Mouse (Mus musculus) ES-E14 (cell line): ENCODE measurements around the gene Prep. TPM values are rescaled to one million over a fixed set of nuclear protein-coding genes. Genes with fewer than 3 reads are reported as not detected.

Source experiments
- DNase-seq: peaks from one replicate; pipeline ENCODE4 v3.0.0-alpha.2; 2013; ENCODE audit warnings: low read depth, low spot score
- H3K27ac ChIP-seq: 2 replicates; pipeline ENCODE4 v1.5.1; 2012; ENCODE audit warnings: low read depth, mild to moderate bottlenecking, low read length, moderate library complexity, mixed read lengths; ENCODE audit not compliant: poor library complexity, insufficient read depth, severe bottlenecking
- H3K36me3 ChIP-seq: 2 replicates; pipeline ENCODE4 v1.6.1; 2012; ENCODE audit warnings: mild to moderate bottlenecking, low read length, moderate library complexity, mixed read lengths; ENCODE audit not compliant: control insufficient read depth, poor library complexity, insufficient read depth, severe bottlenecking
- H3K4me1 ChIP-seq, 2 experiments: fragments of 150-350 bp in 1 of 2; sonication (generic) in 1 of 2; 2 replicates each; pipeline ENCODE4 v1.6.1; 2012; ENCODE audit warnings: low read length in 2 of 2, mild to moderate bottlenecking in 1 of 2, mixed read lengths in 1 of 2; ENCODE audit not compliant: control insufficient read depth in 2 of 2, insufficient read depth in 2 of 2, poor library complexity in 1 of 2
- H3K4me3 ChIP-seq, 2 experiments: fragments of 150-350 bp in 1 of 2; sonication (generic) in 1 of 2; 2 replicates each; pipeline ENCODE4 v1.5.1; 2012; ENCODE audit warnings: low read length in 2 of 2, low read depth in 1 of 2, mild to moderate bottlenecking in 1 of 2, mixed read lengths in 1 of 2; ENCODE audit not compliant: insufficient read depth in 1 of 2, poor library complexity in 1 of 2, severe bottlenecking in 1 of 2
- H3K9ac ChIP-seq: 2 replicates; pipeline ENCODE4 v1.6.1; 2012; ENCODE audit warnings: low read depth, mild to moderate bottlenecking, low read length, mixed read lengths; ENCODE audit not compliant: poor library complexity, insufficient read depth, severe bottlenecking
- H3K9me3 ChIP-seq: fragments of 150-350 bp; sonication (generic); 2 replicates; pipeline ENCODE4 v1.6.1; 2012; ENCODE audit warnings: low read depth, mild to moderate bottlenecking, low read length; ENCODE audit not compliant: control insufficient read depth, insufficient read depth
- CHD2 ChIP-seq: IDR thresholded peaks from 2 replicates; pipeline ENCODE4 v1.6.1; 2014; ENCODE audit warnings: mild to moderate bottlenecking, low read depth, low read length, inconsistent platforms
- HCFC1 ChIP-seq: IDR thresholded peaks from 2 replicates; pipeline ENCODE4 v1.6.1; 2012; ENCODE audit warnings: low read length, inconsistent platforms, borderline replicate concordance; ENCODE audit not compliant: insufficient read depth
- MAFK ChIP-seq: IDR thresholded peaks from 2 replicates; pipeline ENCODE4 v1.6.1; 2014; ENCODE audit warnings: mild to moderate bottlenecking, low read depth, low read length, inconsistent platforms; ENCODE audit not compliant: insufficient read depth
- ZC3H11A ChIP-seq: IDR thresholded peaks from 2 replicates; pipeline ENCODE4 v1.6.1; 2012; ENCODE audit warnings: low read depth, mild to moderate bottlenecking, inconsistent platforms, low read length, borderline replicate concordance
- ZNF384 ChIP-seq: IDR thresholded peaks from 2 replicates; pipeline ENCODE4 v1.6.1; 2012; ENCODE audit warnings: low read depth, low read length, inconsistent platforms
- in situ Hi-C, 2 experiments: fragments of 600-800 bp; cut with MboI; formaldehyde crosslinking; loops; one replicate each; pipeline ENCODE4 v1.15.1; 2025; ENCODE audit warnings: low sequenced_read_pairs in 2 of 2, inconsistent platforms in 1 of 2; ENCODE audit not compliant: unreplicated experiment in 2 of 2
- total RNA-seq: library from RNA; depleted of rRNA; stranded (reverse); fragments of 300-350 nt; gene quantifications from 2 replicates; pipeline ENCODE4 v1.2.3, GENCODE M21; 2012

The Prep gene
- total RNA-seq, 1 experiment: 12.9 TPM

DNA sequence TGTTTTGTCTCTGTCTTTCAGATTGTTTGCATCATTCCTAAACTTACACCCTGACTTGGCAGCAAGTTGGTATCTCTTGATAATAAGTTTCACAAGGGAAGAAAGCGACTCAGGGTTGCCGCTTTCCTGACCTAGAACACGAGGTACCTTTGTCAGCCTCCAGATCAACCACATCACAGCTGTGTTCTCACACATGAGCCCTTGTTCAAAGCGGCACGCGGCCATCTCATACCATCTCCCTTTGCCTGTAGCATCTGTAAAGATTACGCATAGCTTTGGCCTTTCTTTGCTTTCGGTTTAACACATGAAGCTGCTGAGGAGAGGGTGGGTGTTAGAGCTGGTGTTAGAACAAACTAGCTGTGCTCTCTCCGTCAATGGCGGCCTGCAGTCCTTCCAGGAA, 46.7 kb upstream of the Prep start:
- no peak overlapping the region for H3K9ac ChIP-seq
- H3K27ac ChIP-seq: no peak overlapping the region
- in situ Hi-C loops: loop anchor here in 1 of 2 experiments (25.0 kb wide), 1 partner anchor 683 kb away; no protein-coding TSS in a partner anchor
- H3K9me3 ChIP-seq: no peaks in the 10 kb centered on the region
- H3K36me3 ChIP-seq: no peaks in the 10 kb centered on the region
- H3K4me3 ChIP-seq: no peak overlapping the region
- TF ChIP-seq CHD2: no peak
- TF ChIP-seq ZC3H11A: no peak
- TF ChIP-seq MAFK: no peak
- no peak for TF ChIP-seq ZNF384
- TF ChIP-seq HCFC1: no peak
- H3K4me1 ChIP-seq: no peaks in the 10 kb centered on the region
- no peak for DNase-seq

DNA sequence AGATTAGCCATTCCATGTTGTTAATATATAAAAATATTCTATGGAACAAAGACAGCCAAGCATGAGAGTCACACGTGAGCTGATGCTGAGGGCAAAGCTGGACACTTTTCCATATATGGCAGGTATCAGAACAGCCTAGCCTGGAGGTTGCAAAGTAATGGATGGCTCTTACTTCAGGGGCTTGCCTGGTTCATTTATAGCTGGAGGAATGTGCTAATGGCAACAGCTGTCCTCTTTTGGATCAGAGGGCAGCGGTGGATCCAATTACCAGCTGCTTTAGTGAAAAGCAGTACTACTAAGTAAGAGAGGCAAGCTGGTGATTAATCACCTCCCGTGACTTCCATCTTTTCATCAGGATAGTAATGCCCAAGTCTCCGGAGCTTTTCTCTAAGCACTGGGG, 41.8 kb upstream of the Prep start:
- Histone ChIP-seq H3K27ac (no peak overlapping the region), H3K4me1 (no peaks in the 10 kb centered on the region), H3K9me3 (no peaks in the 10 kb centered on the region), H3K36me3 (no peaks in the 10 kb centered on the region), H3K4me3 (no peak overlapping the region), H3K9ac (no peak overlapping the region)
- TF ChIP-seq MAFK (no peak), CHD2 (no peak)
- in situ Hi-C loops: no loop called here
- no peak for DNase-seq

- H3K4me1 ChIP-seq: no peaks in the 10 kb centered on the region
- no peak for TF ChIP-seq ZC3H11A
- in situ Hi-C loops: no loop called here
- no peak for DNase-seq
- no peaks in the 10 kb centered on the region for H3K36me3 ChIP-seq
- no peaks in the 10 kb centered on the region for H3K9me3 ChIP-seq
- H3K9ac ChIP-seq: no peak overlapping the region
- no peak overlapping the region for H3K4me3 ChIP-seq
- H3K27ac ChIP-seq: no peak overlapping the region
Measured at GRCm38 (mm10) chr10:45026935-45027334, 40.1 kb upstream of the Prep start.

DNA sequence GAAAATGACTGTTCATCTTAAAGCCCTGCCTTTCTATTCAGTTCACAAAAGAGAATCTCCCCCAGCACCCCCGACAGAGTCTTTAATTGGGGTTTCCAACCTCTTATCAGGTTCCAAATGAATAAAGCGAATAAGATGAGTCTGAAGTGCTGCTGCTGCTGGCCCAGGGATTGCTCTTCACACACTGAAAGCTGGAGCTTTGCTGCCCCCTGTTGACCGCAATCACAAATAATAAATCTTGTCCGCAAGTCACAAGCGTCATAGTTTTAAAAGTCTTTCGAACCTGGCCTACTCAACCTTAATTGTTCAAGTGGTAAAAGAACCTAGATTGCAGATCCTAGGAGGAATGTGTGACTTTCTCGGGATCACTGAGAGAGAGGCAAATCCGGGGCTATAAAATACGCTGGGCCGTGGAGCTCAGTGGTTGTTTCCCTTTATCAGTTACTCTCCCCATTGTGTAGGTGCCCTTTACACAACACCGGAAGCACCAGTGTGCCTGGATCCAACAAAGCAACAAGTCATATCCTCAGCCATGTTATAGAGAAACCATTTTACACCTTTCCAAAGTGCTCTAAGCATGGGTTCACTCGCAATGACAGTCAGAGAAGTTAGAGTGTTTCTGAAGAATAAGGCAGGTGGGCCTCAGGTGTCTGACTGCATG, 21.6 kb upstream of the Prep start:
- no peak overlapping the region for H3K27ac ChIP-seq
- in situ Hi-C loops: no loop called here
- peaks cover 4% of the 10 kb centered on the region in 2 experiments; a peak in 1 of 4 replicates for H3K4me1 ChIP-seq
- no peak overlapping the region for H3K4me3 ChIP-seq
- no peak overlapping the region for H3K9ac ChIP-seq
- no peak for TF ChIP-seq CHD2
- TF ChIP-seq ZC3H11A: peak; percentile 94
- TF ChIP-seq MAFK: no peak
- no peak for TF ChIP-seq HCFC1
- no peak for TF ChIP-seq ZNF384
- H3K36me3 ChIP-seq: no peaks in the 10 kb centered on the region
- H3K9me3 ChIP-seq: no peaks in the 10 kb centered on the region
- DNase-seq: peak; percentile 68

DNA sequence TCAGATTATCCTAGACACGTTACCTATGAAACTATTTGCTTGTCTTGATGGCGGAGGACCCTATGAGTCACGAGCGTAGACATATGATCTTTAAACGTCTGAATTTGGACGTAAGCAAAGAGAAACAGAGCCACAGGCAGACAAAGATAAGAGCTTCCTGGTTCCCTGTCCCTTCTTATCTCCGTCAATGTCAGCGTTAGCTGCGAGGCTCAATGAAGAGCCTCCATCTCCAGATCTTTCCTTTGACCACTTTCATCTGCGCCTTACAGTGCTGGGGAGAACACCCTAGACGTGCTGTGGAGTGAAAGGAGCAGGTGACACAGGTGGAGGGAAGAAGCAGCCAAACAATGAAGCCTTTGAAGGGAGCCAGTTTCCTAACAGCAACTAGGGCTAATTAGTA, 18.8 kb upstream of the Prep start:
- H3K4me3 ChIP-seq: no peak overlapping the region
- no peaks in the 10 kb centered on the region for H3K36me3 ChIP-seq
- DNase-seq: no peak
- H3K9ac ChIP-seq: no peak overlapping the region
- peaks cover 4% of the 10 kb centered on the region in 2 experiments; a peak in 1 of 4 replicates for H3K4me1 ChIP-seq
- in situ Hi-C loops: no loop called here
- no peaks in the 10 kb centered on the region for H3K9me3 ChIP-seq
- TF ChIP-seq ZNF384: no peak
- no peak for TF ChIP-seq ZC3H11A
- TF ChIP-seq HCFC1: no peak
- no peak for TF ChIP-seq MAFK
- no peak for TF ChIP-seq CHD2
- no peak overlapping the region for H3K27ac ChIP-seq
